Mouse (Mus musculus) B cell, adult 67 days (primary cell): ENCODE results near the gene Tctex1d2. TPM values are rescaled to one million over a fixed set of nuclear protein-coding genes. Genes with fewer than 3 reads are reported as not detected.

ENCODE experiments used
- total RNA-seq, 2 experiments: library from RNA; stranded (reverse); gene quantifications; 4 replicates each; pipeline ENCODE4 v1.2.4; 2023

The Tctex1d2 gene
- 1 to 10 TPM; 5.0 to 5.1 TPM for total RNA-seq

DNA sequence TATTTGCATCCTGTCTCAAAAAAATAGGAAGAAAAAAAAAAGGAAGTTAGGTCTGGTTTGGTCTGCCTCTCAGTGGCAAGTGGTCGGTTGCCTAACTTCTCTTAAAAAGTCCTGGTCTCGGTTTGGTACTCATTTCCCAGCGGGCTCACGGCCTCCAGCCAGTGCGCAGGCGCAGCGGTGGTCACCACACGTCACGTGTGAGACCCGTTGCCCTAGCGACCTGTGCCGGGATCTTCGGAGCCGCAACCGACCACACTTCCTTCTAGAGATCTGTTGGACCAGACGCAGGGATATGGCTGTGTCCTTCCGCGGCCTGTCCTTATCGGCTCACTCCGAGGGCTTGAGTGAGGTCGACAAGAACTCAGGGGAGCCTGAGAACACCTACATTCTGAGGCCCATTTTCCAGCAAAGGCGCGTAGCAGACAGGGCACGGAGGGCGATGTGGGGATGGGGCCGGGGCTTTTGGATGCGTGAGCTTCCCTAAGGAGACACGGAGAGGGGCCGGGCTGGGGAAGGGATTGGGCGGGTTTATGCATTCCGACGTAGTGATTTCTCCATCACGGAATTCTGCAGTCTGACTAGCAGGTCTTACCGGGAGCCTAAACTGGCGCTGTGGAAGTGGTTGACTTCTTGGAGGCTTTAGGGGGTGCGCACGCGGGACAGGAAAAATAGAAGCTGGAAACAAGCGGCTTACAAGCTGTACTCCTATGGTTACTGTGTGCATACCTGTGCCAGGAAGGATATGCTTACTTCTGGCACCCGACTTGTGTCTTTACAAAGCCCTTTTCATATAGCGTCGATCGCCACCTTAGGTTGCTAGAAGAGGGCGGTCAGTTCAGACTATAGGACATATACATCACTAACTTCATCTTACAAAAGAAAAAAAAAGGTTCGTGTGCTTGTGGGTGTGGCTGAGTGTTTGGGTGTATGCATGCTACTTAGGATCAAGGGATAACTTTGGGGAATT is at the start of gene Tctex1d2:
TSS of gene Tctex1d2 (plus strand) at position 186 of the 967 bp plus-strand sequence.

DNA sequence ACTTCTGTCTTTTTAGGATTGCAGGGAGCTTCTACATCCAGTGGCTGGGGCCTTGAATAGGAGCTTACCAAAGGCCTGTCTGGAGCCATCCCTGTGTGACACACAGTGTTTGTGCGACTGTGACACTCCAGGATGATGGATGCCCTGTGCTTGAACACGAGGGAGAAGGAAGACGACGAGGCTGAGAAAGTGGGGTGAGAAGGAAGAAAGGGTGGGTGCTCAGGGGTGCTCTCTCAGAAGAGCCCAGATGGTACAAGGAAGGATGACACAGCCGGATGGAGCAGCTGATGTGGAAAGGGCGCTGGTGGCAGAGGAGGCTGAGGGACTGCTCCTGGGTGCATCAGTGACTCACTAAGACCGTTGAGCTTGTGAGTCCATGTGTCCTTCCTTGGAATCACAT is 19.2 kb upstream of the Tctex1d2 start, which contains the start of gene Tm4sf19:
TSS of gene Tm4sf19 (plus strand) at position 240 of the 400 bp plus-strand sequence.

DNA sequence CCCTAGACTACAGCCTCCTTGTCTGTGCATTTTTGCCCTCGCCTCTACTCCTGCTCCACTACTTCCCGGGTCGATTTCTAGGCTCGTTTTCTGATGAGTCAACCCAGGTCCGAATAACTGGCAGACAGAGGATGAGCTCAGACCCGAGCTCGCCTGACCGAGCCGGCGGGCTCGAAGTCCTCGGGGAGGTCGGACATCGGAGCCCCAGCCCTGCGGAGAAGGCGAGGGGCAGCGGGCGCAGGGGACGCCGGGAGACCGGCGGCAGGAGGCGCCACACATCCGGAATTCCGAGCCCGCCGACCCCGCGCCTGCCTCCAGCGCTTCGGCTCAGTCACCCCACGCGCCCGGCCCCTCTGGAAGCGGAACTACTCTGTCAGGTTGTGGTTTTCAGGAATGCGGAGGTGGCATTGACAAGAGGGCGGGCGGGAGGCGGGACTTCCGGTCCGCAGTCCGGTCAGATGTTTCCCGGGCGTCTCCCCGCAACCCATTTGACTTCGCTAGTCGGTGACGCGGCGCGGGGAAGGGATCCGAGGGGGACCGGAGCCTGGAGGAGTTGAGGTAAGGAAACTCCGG is 11.1 kb downstream of the Tctex1d2 start, which contains the start of gene Pcyt1a:
TSS of gene Pcyt1a (plus strand) at position 448 of the 573 bp plus-strand sequence.

Other genes with a start within 250 kb of the Tctex1d2 start
- not detected for gene Bex6, start 239.9 kb upstream of the Tctex1d2 start, total RNA-seq
- gene Fbxo45, start 172.5 kb upstream of the Tctex1d2 start, total RNA-seq: 10 to 100 TPM; 11.5 to 12.8 TPM
- gene Wdr53, start 172.5 kb upstream of the Tctex1d2 start, total RNA-seq: 10 to 100 TPM; 10.9 to 14.0 TPM
- gene Smco1, start 148.2 kb upstream of the Tctex1d2 start, total RNA-seq: 1 to 10 TPM in 1 of 2 experiments, not detected in 1; 1.7 TPM
- 10 to 100 TPM; 18.4 to 20.0 TPM for gene Rnf168, start 142.2 kb upstream of the Tctex1d2 start, total RNA-seq
- 10 to 100 TPM; 61.1 to 74.6 TPM for gene Ubxn7, start 87.4 kb upstream of the Tctex1d2 start, total RNA-seq
- gene Tm4sf19, start 19.2 kb upstream of the Tctex1d2 start, total RNA-seq: under 1 TPM in 1 of 2 experiments, not detected in 1; 0.44 TPM
- gene Pcyt1a, start 11.2 kb downstream of the Tctex1d2 start, total RNA-seq: 10 to 100 TPM; 39.1 to 54.0 TPM
- gene Slc51a, start 68.2 kb downstream of the Tctex1d2 start, total RNA-seq: not detected
- gene Zdhhc19, start 76.6 kb downstream of the Tctex1d2 start, total RNA-seq: not detected
- 10 to 100 TPM; 75.4 to 75.9 TPM for gene Tfrc, start 189.2 kb downstream of the Tctex1d2 start, total RNA-seq
- gene Tnk2, start 224.2 kb downstream of the Tctex1d2 start, total RNA-seq: 100 to 1,000 TPM; 130 to 138 TPM